Mouse (Mus musculus): ENCODE measurements at regions not wholly inside any gene's neighbourhood (a gene's known extent, or its start where the extent isn't known, plus 50 kb on each side); places are given as distances from the start of the nearest gene placed in this dataset.

DNA sequence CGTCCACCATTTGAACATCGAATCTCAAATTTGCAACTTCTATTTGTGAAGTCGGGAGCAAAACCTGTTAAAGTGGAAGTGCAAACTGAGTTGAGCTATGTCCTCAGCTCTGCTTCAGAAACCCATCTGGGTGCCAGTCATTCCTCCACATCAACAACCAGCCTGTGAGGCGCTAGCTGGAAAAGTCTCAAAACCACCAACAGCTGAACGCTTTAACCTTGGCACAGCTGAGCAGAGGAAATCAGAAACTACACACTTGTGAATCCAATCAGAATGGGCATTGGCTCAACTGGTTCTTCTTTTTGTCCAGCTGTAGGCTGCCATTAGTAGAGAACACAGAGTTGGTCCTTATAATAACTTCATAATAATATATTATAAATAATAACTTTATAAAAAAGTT lies 651.5 kb downstream of the Nr2f2 start:
- no peaks in the 10 kb centered on the region for H3K4me1 ChIP-seq (ENCODE audit: control insufficient read depth, insufficient read depth, low read length)
- H3K4me3 ChIP-seq (ENCODE audit: low read length): no peak overlapping the region
- H3K27ac ChIP-seq (ENCODE audit: low read length): no peak overlapping the region
- no peak overlapping the region for H3K4me2 ChIP-seq (ENCODE audit: low read depth, low read length)
- no peak overlapping the region for H3K9ac ChIP-seq (ENCODE audit: low read length)
- no peaks in the 10 kb centered on the region for H3K27me3 ChIP-seq (ENCODE audit: control insufficient read depth, insufficient read depth, low read length)
- ATAC-seq (replicated peaks; ENCODE audit: extremely low read depth, insufficient read depth, low FRiP score): no peak
- WGBS: 86% methylated on average over 5 of the region's 5 CpGs
- no peaks in the 10 kb centered on the region for H3K9me3 ChIP-seq (replicated peaks; ENCODE audit: control insufficient read depth, low read length)
- no peaks in the 10 kb centered on the region for H3K36me3 ChIP-seq (ENCODE audit: control insufficient read depth, insufficient read depth)

- Histone ChIP-seq H3K4me2 (ENCODE audit: low read depth, low read length) (no peak overlapping the region), H3K9me3 (replicated peaks; ENCODE audit: control insufficient read depth, low read length) (no peaks in the 10 kb centered on the region), H3K27me3 (ENCODE audit: control insufficient read depth, insufficient read depth, low read length) (no peaks in the 10 kb centered on the region), H3K36me3 (ENCODE audit: control insufficient read depth, insufficient read depth) (no peaks in the 10 kb centered on the region), H3K27ac (ENCODE audit: low read length) (no peak overlapping the region), H3K4me1 (ENCODE audit: control insufficient read depth, insufficient read depth, low read length) (no peaks in the 10 kb centered on the region), H3K4me3 (ENCODE audit: low read length) (no peak overlapping the region), H3K9ac (ENCODE audit: low read length) (no peak overlapping the region)
- WGBS: 67% methylated on average over 1 of the region's 1 CpGs
- no peak for ATAC-seq (replicated peaks; ENCODE audit: extremely low read depth, insufficient read depth, low FRiP score)
Measured at GRCm38 (mm10) chr7:69670211-69670610, 696.3 kb downstream of the Nr2f2 start.

GRCm38 (mm10) chr7:69655583-69655982 lies 711.0 kb downstream of the Nr2f2 start:
- Histone ChIP-seq H3K9me3 (replicated peaks; ENCODE audit: control insufficient read depth, low read length) (no peaks in the 10 kb centered on the region), H3K4me3 (ENCODE audit: low read length) (no peak overlapping the region), H3K27me3 (ENCODE audit: control insufficient read depth, insufficient read depth, low read length) (no peaks in the 10 kb centered on the region), H3K36me3 (ENCODE audit: control insufficient read depth, insufficient read depth) (no peaks in the 10 kb centered on the region), H3K4me1 (ENCODE audit: control insufficient read depth, insufficient read depth, low read length) (no peaks in the 10 kb centered on the region), H3K4me2 (ENCODE audit: low read depth, low read length) (no peak overlapping the region), H3K27ac (ENCODE audit: low read length) (no peak overlapping the region), H3K9ac (ENCODE audit: low read length) (no peak overlapping the region)
- no peak for ATAC-seq (replicated peaks; ENCODE audit: extremely low read depth, insufficient read depth, low FRiP score)
- 5% methylated on average over 9 of the region's 9 CpGs for WGBS

- Histone ChIP-seq H3K4me3 (ENCODE audit: low read length) (no peak overlapping the region), H3K9ac (ENCODE audit: low read length) (no peak overlapping the region), H3K4me1 (ENCODE audit: control insufficient read depth, insufficient read depth, low read length) (no peaks in the 10 kb centered on the region), H3K27me3 (ENCODE audit: control insufficient read depth, insufficient read depth, low read length) (no peaks in the 10 kb centered on the region), H3K36me3 (ENCODE audit: control insufficient read depth, insufficient read depth) (no peaks in the 10 kb centered on the region), H3K27ac (ENCODE audit: low read length) (no peak overlapping the region), H3K4me2 (ENCODE audit: low read depth, low read length) (no peak overlapping the region), H3K9me3 (replicated peaks; ENCODE audit: control insufficient read depth, low read length) (no peaks in the 10 kb centered on the region)
- no peak for ATAC-seq (replicated peaks; ENCODE audit: extremely low read depth, insufficient read depth, low FRiP score)
- WGBS: 65% methylated on average over 6 of the region's 6 CpGs
Measured at GRCm38 (mm10) chr7:69645449-69645848, 721.1 kb downstream of the Nr2f2 start.

- Histone ChIP-seq H3K36me3 (ENCODE audit: control insufficient read depth, insufficient read depth) (no peaks in the 10 kb centered on the region), H3K27me3 (ENCODE audit: control insufficient read depth, insufficient read depth, low read length) (no peaks in the 10 kb centered on the region), H3K4me2 (ENCODE audit: low read depth, low read length) (no peak overlapping the region), H3K27ac (ENCODE audit: low read length) (no peak overlapping the region), H3K4me3 (ENCODE audit: low read length) (no peak overlapping the region), H3K4me1 (ENCODE audit: control insufficient read depth, insufficient read depth, low read length) (no peaks in the 10 kb centered on the region), H3K9me3 (replicated peaks; ENCODE audit: control insufficient read depth, low read length) (no peaks in the 10 kb centered on the region), H3K9ac (ENCODE audit: low read length) (no peak overlapping the region)
- WGBS: 52% methylated on average over 9 of the region's 9 CpGs
- ATAC-seq (replicated peaks; ENCODE audit: extremely low read depth, insufficient read depth, low FRiP score): no peak
Measured at GRCm38 (mm10) chr7:69641652-69642051, 724.9 kb downstream of the Nr2f2 start.

DNA sequence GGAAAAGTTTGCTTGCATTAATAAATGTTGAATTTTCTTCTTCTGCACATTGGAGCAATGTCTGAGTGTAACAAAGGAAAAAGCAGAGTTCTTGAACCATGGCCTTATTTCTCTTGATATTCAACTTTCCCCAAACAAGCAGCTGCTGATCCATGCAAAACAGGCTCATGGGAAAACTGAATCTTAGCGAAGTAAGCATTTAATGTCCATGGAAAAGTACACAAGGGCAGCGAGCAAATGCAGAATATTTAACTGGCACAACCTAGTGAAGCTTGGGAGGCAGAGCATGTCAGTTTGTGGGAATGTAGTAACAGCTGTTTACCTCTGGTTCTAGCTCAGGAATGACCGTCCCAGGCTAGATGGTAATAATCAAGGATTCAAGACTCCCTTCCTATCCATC lies 766.7 kb downstream of the Nr2f2 start:
- Histone ChIP-seq H3K9ac (ENCODE audit: low read length) (no peak overlapping the region), H3K4me3 (ENCODE audit: low read length) (no peak overlapping the region), H3K4me2 (ENCODE audit: low read depth, low read length) (no peak overlapping the region), H3K27ac (ENCODE audit: low read length) (no peak overlapping the region), H3K36me3 (ENCODE audit: control insufficient read depth, insufficient read depth) (no peaks in the 10 kb centered on the region), H3K9me3 (replicated peaks; ENCODE audit: control insufficient read depth, low read length) (no peaks in the 10 kb centered on the region), H3K27me3 (ENCODE audit: control insufficient read depth, insufficient read depth, low read length) (no peaks in the 10 kb centered on the region), H3K4me1 (ENCODE audit: control insufficient read depth, insufficient read depth, low read length) (no peaks in the 10 kb centered on the region)
- 45% methylated on average over 3 of the region's 3 CpGs for WGBS
- no peak for ATAC-seq (replicated peaks; ENCODE audit: extremely low read depth, insufficient read depth, low FRiP score)

GRCm38 (mm10) chr7:69585716-69586115 lies 780.8 kb downstream of the Nr2f2 start:
- no peaks in the 10 kb centered on the region for H3K4me1 ChIP-seq (ENCODE audit: control insufficient read depth, insufficient read depth, low read length)
- H3K9me3 ChIP-seq (replicated peaks; ENCODE audit: control insufficient read depth, low read length): no peaks in the 10 kb centered on the region
- no peak overlapping the region for H3K27ac ChIP-seq (ENCODE audit: low read length)
- no peak overlapping the region for H3K9ac ChIP-seq (ENCODE audit: low read length)
- WGBS: 38% methylated on average over 6 of the region's 6 CpGs
- H3K36me3 ChIP-seq (ENCODE audit: control insufficient read depth, insufficient read depth): no peaks in the 10 kb centered on the region
- no peak overlapping the region for H3K4me3 ChIP-seq (ENCODE audit: low read length)
- ATAC-seq (replicated peaks; ENCODE audit: extremely low read depth, insufficient read depth, low FRiP score): no peak
- no peak overlapping the region for H3K4me2 ChIP-seq (ENCODE audit: low read depth, low read length)
- no peaks in the 10 kb centered on the region for H3K27me3 ChIP-seq (ENCODE audit: control insufficient read depth, insufficient read depth, low read length)

- H3K36me3 ChIP-seq (ENCODE audit: control insufficient read depth, insufficient read depth): no peaks in the 10 kb centered on the region
- no peak overlapping the region for H3K4me2 ChIP-seq (ENCODE audit: low read depth, low read length)
- ATAC-seq (replicated peaks; ENCODE audit: extremely low read depth, insufficient read depth, low FRiP score): no peak
- no peaks in the 10 kb centered on the region for H3K27me3 ChIP-seq (ENCODE audit: control insufficient read depth, insufficient read depth, low read length)
- H3K4me1 ChIP-seq (ENCODE audit: control insufficient read depth, insufficient read depth, low read length): no peaks in the 10 kb centered on the region
- 61% methylated on average over 4 of the region's 4 CpGs for WGBS
- no peak overlapping the region for H3K4me3 ChIP-seq (ENCODE audit: low read length)
- H3K9me3 ChIP-seq (replicated peaks; ENCODE audit: control insufficient read depth, low read length): no peaks in the 10 kb centered on the region
- no peak overlapping the region for H3K27ac ChIP-seq (ENCODE audit: low read length)
- H3K9ac ChIP-seq (ENCODE audit: low read length): no peak overlapping the region
Measured at GRCm38 (mm10) chr7:69585131-69585530, 781.4 kb downstream of the Nr2f2 start.

- Histone ChIP-seq H3K27me3 (ENCODE audit: control insufficient read depth, insufficient read depth, low read length) (no peaks in the 10 kb centered on the region), H3K4me1 (ENCODE audit: control insufficient read depth, insufficient read depth, low read length) (no peaks in the 10 kb centered on the region), H3K4me2 (ENCODE audit: low read depth, low read length) (no peak overlapping the region), H3K27ac (ENCODE audit: low read length) (no peak overlapping the region), H3K9ac (ENCODE audit: low read length) (no peak overlapping the region), H3K9me3 (replicated peaks; ENCODE audit: control insufficient read depth, low read length) (no peaks in the 10 kb centered on the region), H3K36me3 (ENCODE audit: control insufficient read depth, insufficient read depth) (no peaks in the 10 kb centered on the region), H3K4me3 (ENCODE audit: low read length) (no peak overlapping the region)
- no peak for ATAC-seq (replicated peaks; ENCODE audit: extremely low read depth, insufficient read depth, low FRiP score)
- 74% methylated on average over 2 of the region's 2 CpGs for WGBS
Measured at GRCm38 (mm10) chr7:69584516-69584915, 782.0 kb downstream of the Nr2f2 start.

DNA sequence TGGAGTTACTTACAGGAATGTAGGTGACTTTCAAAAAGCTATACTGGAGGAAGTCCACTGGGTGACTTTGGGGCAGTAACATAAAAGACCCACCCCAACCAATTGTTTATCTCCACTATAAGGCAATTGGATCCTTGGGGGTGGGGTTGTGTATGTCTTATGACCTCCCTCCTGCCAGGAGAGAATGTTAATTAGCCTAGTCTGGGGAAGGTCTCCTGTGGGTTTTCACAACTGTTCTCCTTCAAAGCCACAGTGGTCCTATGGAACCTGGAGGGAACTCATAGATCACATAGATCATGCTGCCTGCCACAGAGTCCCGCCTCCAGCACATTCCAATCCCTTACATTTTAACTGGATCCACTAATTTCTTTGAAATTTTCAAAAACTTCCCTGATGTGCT lies 782.6 kb downstream of the Nr2f2 start:
- Histone ChIP-seq H3K4me2 (ENCODE audit: low read depth, low read length) (no peak overlapping the region), H3K36me3 (ENCODE audit: control insufficient read depth, insufficient read depth) (no peaks in the 10 kb centered on the region), H3K27ac (ENCODE audit: low read length) (no peak overlapping the region), H3K4me1 (ENCODE audit: control insufficient read depth, insufficient read depth, low read length) (no peaks in the 10 kb centered on the region), H3K4me3 (ENCODE audit: low read length) (no peak overlapping the region), H3K27me3 (ENCODE audit: control insufficient read depth, insufficient read depth, low read length) (no peaks in the 10 kb centered on the region), H3K9ac (ENCODE audit: low read length) (no peak overlapping the region), H3K9me3 (replicated peaks; ENCODE audit: control insufficient read depth, low read length) (no peaks in the 10 kb centered on the region)
- WGBS: 72% methylated on average over 1 of the region's 1 CpGs
- no peak for ATAC-seq (replicated peaks; ENCODE audit: extremely low read depth, insufficient read depth, low FRiP score)

All from heart, embryonic 16.5 days (tissue).